Mouse (Mus musculus): Measurements from ENCODE around the gene Hpse2. TPM values are rescaled to one million over a fixed set of nuclear protein-coding genes. Genes with fewer than 3 reads are reported as not detected.

Gene Hpse2
- polyA plus RNA-seq, 1 experiment = 9.4 TPM

Other genes starting within 250 kb of the Hpse2 start
- 2.6 and 2.8 TPM in 2 replicates for gene Cnnm1, start 52.1 kb upstream of the Hpse2 start, polyA plus RNA-seq (2012; rRNA removed)
- gene Got1, start 136.2 kb upstream of the Hpse2 start, polyA plus RNA-seq (2012; rRNA removed) = 50.6 and 52.3 TPM in 2 replicates
- gene Nkx2-3, start 224.0 kb upstream of the Hpse2 start, polyA plus RNA-seq (2012; rRNA removed) = not detected in 2 replicates

Data from urinary bladder, adult 2 months (tissue).